Mouse (Mus musculus) lung, embryonic 14.5 days (tissue): ENCODE results near the gene Tcam1. TPM values are rescaled to one million over a fixed set of nuclear protein-coding genes. Genes with fewer than 3 reads are reported as not detected.

Experiments used
- ATAC-seq: fragments of 200-750 bp; cut with Nextera tagmentation; 2 replicates; pipeline ENCODE4 v1.8.0; 2017; ENCODE audit warnings: mild to moderate bottlenecking, moderate TSS enrichment, moderate library complexity; ENCODE audit not compliant: insufficient read depth
- DNase-seq: peaks from one replicate; pipeline ENCODE4 v3.0.0-alpha.2; 2015
- H3K27ac ChIP-seq: fragments of 300-500 bp; sonication (generic); 2 replicates; pipeline ENCODE4 v1.5.1; 2014; ENCODE audit warnings: low read depth, mild to moderate bottlenecking, moderate library complexity
- H3K27me3 ChIP-seq: fragments of 300-500 bp; sonication (generic); 2 replicates; pipeline ENCODE4 v1.6.1; 2014; ENCODE audit warnings: low read length, control low read depth; ENCODE audit not compliant: insufficient read depth
- H3K36me3 ChIP-seq: fragments of 300-500 bp; sonication (generic); 2 replicates; pipeline ENCODE4 v1.6.1; 2014; ENCODE audit warnings: control low read depth; ENCODE audit not compliant: insufficient read depth
- H3K4me1 ChIP-seq: fragments of 300-500 bp; sonication (generic); 2 replicates; pipeline ENCODE4 v1.6.1; 2014; ENCODE audit warnings: antibody characterized with exemption, control low read depth; ENCODE audit not compliant: insufficient read depth
- H3K4me2 ChIP-seq: fragments of 300-500 bp; sonication (generic); 2 replicates; pipeline ENCODE4 v1.6.1; 2014; ENCODE audit warnings: mild to moderate bottlenecking
- H3K4me3 ChIP-seq: fragments of 300-500 bp; sonication (generic); 2 replicates; pipeline ENCODE4 v1.5.1; 2014; ENCODE audit warnings: low read depth, low read length
- H3K9ac ChIP-seq: fragments of 300-500 bp; sonication (generic); 2 replicates; pipeline ENCODE4 v1.6.1; 2014
- H3K9me3 ChIP-seq: fragments of 300-500 bp; sonication (generic); 2 replicates; pipeline ENCODE4 v1.6.1; 2016; ENCODE audit warnings: low read depth, low read length, control low read depth
- CTCF ChIP-seq: IDR thresholded peaks from 2 replicates; pipeline ENCODE4 v1.5.1; 2016; ENCODE audit warnings: antibody characterized with exemption, low read depth
- WGBS: fragments of 180-500 bp; shearing (Covaris S2); extraction: QIAGEN DNeasy Blood & Tissue Kit; methylation state at CpG from one replicate; pipeline ENCODE4 v1.1.7; 2014; 5-methylcytosine and 5-hydroxymethylcytosine counted together
- polyA plus RNA-seq: library from polyadenylated mRNA; unstranded; fragments of >200 nt; fragmentation: Nextera tagmentation; extraction: Ambion mirVana; gene quantifications from 2 replicates; pipeline ENCODE4 v1.2.1, GENCODE M21; 2014

Gene Tcam1
- polyA plus RNA-seq, 1 experiment from 2014 or later: 0.18 TPM

GRCm38 (mm10) chr11:106267871-106268270, 8.6 kb upstream of the Tcam1 start:
- peak overlapping the region; percentile 55 for H3K4me2 ChIP-seq
- no peak overlapping the region for H3K4me3 ChIP-seq
- no peaks in the 10 kb centered on the region for H3K27me3 ChIP-seq
- WGBS: 61% methylated on average over 5 of the region's 5 CpGs
- peaks cover 60% of the 10 kb centered on the region for H3K36me3 ChIP-seq
- H3K9ac ChIP-seq: no peak overlapping the region
- H3K4me1 ChIP-seq: peaks cover 22% of the 10 kb centered on the region
- ATAC-seq (no peak), DNase-seq (no peak)
- H3K9me3 ChIP-seq: no peaks in the 10 kb centered on the region
- no peak for TF ChIP-seq CTCF
- H3K27ac ChIP-seq: peak overlapping the region; percentile 72; the same call in 1 of the 2 replicates

- DNase-seq: peak; percentile 49
- Histone ChIP-seq H3K4me1 (peaks cover 22% of the 10 kb centered on the region), H3K9ac (peak overlapping the region; percentile 49), H3K4me3 (peak overlapping the region; percentile 15), H3K27me3 (no peaks in the 10 kb centered on the region), H3K9me3 (no peaks in the 10 kb centered on the region), H3K36me3 (peaks cover 53% of the 10 kb centered on the region), H3K4me2 (peak overlapping the region; percentile 55), H3K27ac (peak overlapping the region; percentile 72)
- WGBS: 21% methylated on average over 8 of the region's 8 CpGs
- no peak for ATAC-seq
- no peak for TF ChIP-seq CTCF
These were observed 8.0 kb upstream of the Tcam1 start for GRCm38 (mm10) chr11:106268326-106269059.

DNA sequence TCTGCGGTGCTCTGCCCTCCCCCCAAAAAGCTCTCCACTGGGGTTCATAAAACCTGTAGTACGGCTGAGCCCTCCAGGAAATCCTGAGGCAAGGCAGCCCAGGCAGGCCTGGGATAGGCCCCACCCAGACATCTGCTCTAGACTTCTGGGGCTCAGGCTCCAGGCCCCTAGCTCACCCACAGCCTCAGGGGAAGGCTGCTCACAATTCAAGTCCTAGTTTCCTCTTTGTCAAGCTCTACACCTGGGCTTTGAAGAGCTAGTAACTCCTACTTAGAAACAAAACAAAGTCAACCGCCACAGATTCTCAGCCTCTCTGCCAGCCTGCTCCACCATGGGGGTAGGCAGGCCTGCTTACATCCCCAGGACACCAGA, 7.4 kb upstream of the Tcam1 start:
- ATAC-seq (no peak), DNase-seq (peak; percentile 51)
- H3K9ac ChIP-seq: peak overlapping the region; percentile 49
- no peaks in the 10 kb centered on the region for H3K27me3 ChIP-seq
- no peaks in the 10 kb centered on the region for H3K9me3 ChIP-seq
- peaks cover 48% of the 10 kb centered on the region for H3K36me3 ChIP-seq
- H3K4me1 ChIP-seq: peaks cover 25% of the 10 kb centered on the region
- peak overlapping the region; percentile 72 for H3K27ac ChIP-seq
- H3K4me3 ChIP-seq: peak overlapping the region; percentile 14
- 11% methylated on average over 3 of the region's 3 CpGs for WGBS
- no peak for TF ChIP-seq CTCF
- H3K4me2 ChIP-seq: peak overlapping the region; percentile 55

DNA sequence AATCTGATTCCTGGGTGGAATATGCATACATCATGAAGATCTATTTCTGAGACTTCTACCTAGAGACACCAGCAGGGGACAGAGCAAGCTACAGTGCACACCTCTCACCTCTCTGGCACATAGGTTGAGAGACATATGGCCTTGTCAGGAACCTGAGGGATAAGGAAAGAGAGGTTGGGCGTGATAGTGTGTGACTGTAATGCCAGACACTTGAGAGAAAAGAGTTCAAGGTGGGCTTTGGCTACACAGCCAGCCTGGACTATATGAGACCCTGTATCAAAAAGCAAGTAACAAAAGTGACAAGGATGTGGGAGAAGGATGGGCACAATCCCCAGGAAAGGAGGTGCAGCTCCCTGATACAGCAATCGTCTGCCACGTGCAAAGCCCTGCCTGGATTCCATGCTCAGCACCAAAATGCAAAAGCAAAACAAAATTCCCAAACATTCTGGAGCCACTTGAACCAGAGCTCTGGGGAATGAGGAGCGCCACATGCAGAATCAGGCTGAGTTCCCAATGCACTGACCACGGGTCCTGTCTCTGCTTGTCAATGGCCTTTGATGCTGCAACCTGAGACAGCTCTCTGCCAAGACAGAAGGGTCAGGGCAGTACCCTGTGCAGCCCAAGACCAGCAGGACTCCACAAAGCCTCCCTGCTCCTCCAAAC, 5.2 kb upstream of the Tcam1 start:
- Histone ChIP-seq H3K4me1 (peaks cover 32% of the 10 kb centered on the region), H3K27me3 (no peaks in the 10 kb centered on the region), H3K9ac (peak overlapping the region; percentile 99), H3K4me2 (peak overlapping the region; percentile 89), H3K9me3 (no peaks in the 10 kb centered on the region), H3K4me3 (peak overlapping the region; percentile 98), H3K27ac (peak overlapping the region; percentile 98), H3K36me3 (peaks cover 26% of the 10 kb centered on the region)
- WGBS: 13% methylated on average over 5 of the region's 5 CpGs
- DNase-seq (peak; percentile 47), ATAC-seq (no peak)
- TF ChIP-seq CTCF: peak; percentile 31; the same call in 1 of the 2 replicates

GRCm38 (mm10) chr11:106271794-106272643, 4.5 kb upstream of the Tcam1 start:
- H3K4me3 ChIP-seq: peak overlapping the region; percentile 98
- peaks cover 18% of the 10 kb centered on the region for H3K36me3 ChIP-seq
- TF ChIP-seq CTCF: no peak
- DNase-seq (peak; percentile 85), ATAC-seq (peak; percentile 19; the same call in 1 of the 2 replicates)
- under 1% methylated on average over 41 of the region's 41 CpGs for WGBS
- H3K9me3 ChIP-seq: no peaks in the 10 kb centered on the region
- H3K4me2 ChIP-seq: peak overlapping the region; percentile 89
- H3K9ac ChIP-seq: peak overlapping the region; percentile 99
- H3K4me1 ChIP-seq: peaks cover 32% of the 10 kb centered on the region
- peak overlapping the region; percentile 98 for H3K27ac ChIP-seq
- no peaks in the 10 kb centered on the region for H3K27me3 ChIP-seq

DNA sequence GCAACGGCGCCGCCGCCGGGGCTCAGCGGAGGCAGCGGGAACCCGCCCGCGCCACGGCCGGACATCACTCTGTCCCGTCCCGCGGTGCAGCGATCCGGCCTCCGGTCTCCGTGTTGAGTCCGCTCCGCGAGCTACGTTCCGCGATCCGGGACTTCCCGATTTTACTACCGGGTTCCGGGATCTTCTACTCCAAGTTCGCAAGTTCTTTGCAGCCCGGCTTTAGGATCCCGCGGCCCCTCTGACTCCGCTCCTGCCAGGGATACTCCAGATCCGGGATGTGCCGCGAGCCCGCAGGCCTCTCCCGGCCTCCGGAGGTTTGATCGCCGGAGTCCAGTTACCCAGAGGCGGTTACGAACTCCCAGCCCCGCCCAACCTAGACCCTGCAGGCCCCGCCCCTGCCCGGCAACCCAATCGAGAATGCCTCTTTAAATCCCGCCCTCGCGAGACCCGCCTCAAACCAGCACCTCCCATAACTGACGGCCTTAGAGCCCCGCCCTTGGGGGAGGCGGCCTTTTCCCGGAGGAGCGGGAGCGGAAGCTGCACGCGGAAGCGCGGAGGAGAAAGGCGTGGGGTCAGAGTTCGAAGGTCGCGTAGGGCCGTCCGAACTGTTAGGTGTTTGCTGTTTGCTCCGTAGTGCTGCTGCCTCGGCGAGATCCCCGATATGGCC, 3.7 kb upstream of the Tcam1 start, which contains the start of gene Smarcd2:
TSS of gene Smarcd2 (minus strand) at position 329 of the 667 bp plus-strand sequence.
- H3K4me1 ChIP-seq: peaks cover 32% of the 10 kb centered on the region
- H3K27ac ChIP-seq: peak within 1 kb of the TSS; percentile 98
- no peaks in the 10 kb centered on the region for H3K27me3 ChIP-seq
- H3K36me3 ChIP-seq: peaks cover 11% of the 10 kb centered on the region
- H3K9me3 ChIP-seq: no peaks in the 10 kb centered on the region
- DNase-seq (peak; percentile 99), ATAC-seq (peak; percentile 92)
- H3K4me3 ChIP-seq: peak within 1 kb of the TSS; percentile 98
- peak within 1 kb of the TSS; percentile 89 for H3K4me2 ChIP-seq
- WGBS: under 1% methylated on average over 72 of the region's 72 CpGs
- TF ChIP-seq CTCF: no peak
- H3K9ac ChIP-seq: peak within 1 kb of the TSS; percentile 99
